Mouse (Mus musculus): ENCODE data around the gene Sars2.

DNA sequence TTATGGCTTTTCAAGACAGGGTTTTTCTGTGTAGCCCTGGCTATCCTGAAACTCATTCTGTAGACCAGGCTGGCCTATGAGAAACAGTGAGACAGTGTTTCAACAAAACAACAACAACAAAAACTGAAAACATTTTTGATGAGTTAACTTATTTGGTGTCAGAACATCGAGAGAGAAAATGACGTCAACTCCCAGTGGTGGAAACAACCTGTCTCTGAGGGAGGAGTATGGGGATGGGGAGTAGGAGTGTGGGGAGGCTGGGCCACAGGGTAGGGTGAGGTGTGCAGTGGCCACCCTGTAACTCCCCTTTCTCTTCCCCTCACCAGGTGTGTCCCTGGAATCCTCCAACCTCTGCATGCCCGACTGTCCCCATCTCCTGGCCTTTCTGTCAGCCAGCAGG, 52.7 kb downstream of the Sars2 start:
- TF ChIP-seq CTCF (IDR thresholded peaks at IDR 0.05) (no peak), EP300 (IDR thresholded peaks at IDR 0.05) (no peak)
